Mouse (Mus musculus): Measurements from ENCODE around the gene Ptov1.

DNA sequence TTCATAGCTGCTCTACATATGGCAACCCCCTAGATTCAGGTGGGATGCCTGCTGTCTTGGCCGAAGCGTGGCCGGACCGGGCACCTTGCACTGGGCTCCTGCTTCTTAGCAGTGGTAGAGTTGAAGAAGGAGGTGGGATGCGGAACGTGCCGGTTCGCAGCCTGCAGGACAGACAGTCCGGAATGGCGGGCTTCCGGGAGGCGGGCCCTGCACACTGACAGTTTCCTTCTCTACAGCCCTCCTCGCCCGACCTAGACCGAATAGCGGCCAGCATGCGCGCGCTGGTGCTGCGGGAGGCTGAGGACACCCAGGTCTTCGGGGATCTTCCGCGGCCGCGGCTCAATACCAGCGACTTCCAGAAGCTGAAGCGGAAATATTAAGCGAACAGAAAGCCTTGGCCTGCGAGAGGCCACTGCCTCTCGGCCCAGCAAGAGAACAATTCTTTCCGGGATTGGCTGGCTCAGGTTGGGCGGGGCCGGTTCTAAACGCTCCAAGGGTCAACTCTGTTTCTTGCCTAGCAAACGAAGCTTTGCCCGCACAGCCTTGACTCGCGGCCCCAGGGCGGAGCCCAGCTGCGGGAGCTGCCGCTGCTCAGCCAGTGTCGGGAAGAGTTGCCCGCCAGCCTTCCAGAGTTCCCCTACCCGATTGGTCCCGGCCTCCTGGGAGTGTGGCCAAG is 15.1 kb downstream of the Ptov1 start:
- TF ChIP-seq CTCF (IDR thresholded peaks at IDR 0.05; ENCODE audit: extremely low read depth, insufficient read depth, insufficient read length, insufficient replicate concordance) (no peak), POLR2A (IDR thresholded peaks at IDR 0.05; ENCODE audit: low read depth, low read length) (peak; percentile 38)
